ENCODE assay signal across 10 mouse cellular contexts in genomic region chr9:105737448-105737847, GRCm38 (mm10).
A peak's percentile ranks its signal among the peaks of the same experiment; 100 is the strongest.
DNase-seq lines count a peak whose midpoint lies in the region; ATAC-seq and TF ChIP-seq lines count a peak whose summit lies in the region.
"Had no signal": no experiment of that assay in that cellular context is flagged by ENCODE, and none has a peak within 500 bp of the region (broad histone marks: within the 10 kb centered on the region; RNA-seq: fewer than 3 reads in every experiment).

No protein-coding gene starts in this region.

- H3K4me2 ChIP-seq in kidney, embryonic 15.5 days = no peak overlapping the region
- H3K4me2 ChIP-seq: embryonic facial prominence, embryonic 13.5 days had no signal

- no peaks in the 10 kb centered on the region for H3K36me3 ChIP-seq in kidney, adult 2 months (ENCODE audit: control insufficient read depth, insufficient read depth, low read length)
- no peaks in the 10 kb centered on the region for H3K36me3 ChIP-seq in kidney, embryonic 15.5 days
- H3K36me3 ChIP-seq: embryonic facial prominence, embryonic 13.5 days had no signal

- H3K9me3 ChIP-seq in kidney, embryonic 15.5 days (replicated peaks) = no peaks in the 10 kb centered on the region
- H3K9me3 ChIP-seq: embryonic facial prominence, embryonic 13.5 days had no signal

- ATAC-seq in kidney, embryonic 15.5 days (replicated peaks; ENCODE audit: low FRiP score) = no peak

- H3K27ac ChIP-seq in kidney, adult 2 months (ENCODE audit: insufficient read depth, low read depth, low read length) = no peak overlapping the region
- no peak overlapping the region for H3K27ac ChIP-seq in kidney, embryonic 15.5 days
- H3K27ac ChIP-seq: embryonic facial prominence, embryonic 13.5 days had no signal

- no peaks in the 10 kb centered on the region; the same call in 1 of the 2 replicates for H3K4me1 ChIP-seq in kidney, adult 2 months (ENCODE audit: control insufficient read depth, insufficient read depth, low read length)
- 0 out of 2 replicates have a peak, but pooled peaks cover 3% of the 10 kb centered on the region for H3K4me1 ChIP-seq in kidney, embryonic 15.5 days
- H3K4me1 ChIP-seq: megakaryocyte, embryonic 14.5 days had no signal

- H3K27me3 ChIP-seq in kidney, adult 2 months (replicated peaks; ENCODE audit: control insufficient read depth, insufficient read depth, low read length) = no peaks in the 10 kb centered on the region
- no peaks in the 10 kb centered on the region for H3K27me3 ChIP-seq in kidney, embryonic 15.5 days
- H3K27me3 ChIP-seq: embryonic facial prominence, embryonic 13.5 days; megakaryocyte, embryonic 14.5 days had no signal

- H3K9ac ChIP-seq in kidney, embryonic 15.5 days = no peak overlapping the region
- H3K9ac ChIP-seq: embryonic facial prominence, embryonic 13.5 days had no signal

- DNase-seq in adrenal gland, postnatal 10 days = peak; percentile 53
- no peak for DNase-seq in adrenal gland, adult 8-10 months
- peak; percentile 33 for DNase-seq in kidney, adult 2 months
- DNase-seq in gastrocnemius, postnatal 14 days = peak; percentile 24
- DNase-seq in lung, postnatal 14 days = peak; percentile 7
- no peak for DNase-seq in cerebellum, adult 11-12 months
- no peak for DNase-seq in spleen, postnatal 14 days (ENCODE audit: low spot score in 2 of 2)

- no peak; the same call in 1 of the 2 replicates for TF ChIP-seq CTCF in kidney, adult 2 months (conservative IDR thresholded peaks at IDR 0.05; ENCODE audit: insufficient read depth, insufficient read length, low read depth, low read length)

- no peak for TF ChIP-seq POLR2A in kidney, adult 2 months (IDR thresholded peaks at IDR 0.05; ENCODE audit: low read depth, low read length)

- 25% methylated on average over 8 of the region's 8 CpGs for WGBS in kidney, adult 2 months
- WGBS in kidney, embryonic 15.5 days = 41% methylated on average over 8 of the region's 8 CpGs

- intact Hi-C loops in gastrocnemius, postnatal 14 days (cut with DNase I; ENCODE audit: low total_unique reads) = no loop called here

- H3K4me3 ChIP-seq in kidney, adult 2 months (ENCODE audit: insufficient read depth, low read depth, low read length) = no peak overlapping the region
- H3K4me3 ChIP-seq in kidney, embryonic 15.5 days (replicated peaks) = no peak overlapping the region
- H3K4me3 ChIP-seq: embryonic facial prominence, embryonic 13.5 days; megakaryocyte, embryonic 14.5 days had no signal

Comparison
In these comparisons a context has a peak if more than half of its experiments do, and no peak if none do; other contexts are left out.
1. DNase-seq: peak in adrenal gland, postnatal 10 days (single experiment), kidney, adult 2 months (single experiment), gastrocnemius, postnatal 14 days (single experiment) and lung, postnatal 14 days (single experiment); none in adrenal gland, adult 8-10 months (single experiment), cerebellum, adult 11-12 months (single experiment) and spleen, postnatal 14 days (0 of 2).